Mouse (Mus musculus) cortical plate, adult 2 months (tissue): ENCODE data around the gene Ticrr.

Experiments
- CTCF ChIP-seq: fragments of 200-500 bp; IDR thresholded peaks from 2 replicates; pipeline ENCODE4 v1.5.1; 2011; ENCODE audit warnings: mild to moderate bottlenecking, control low read depth, low read length; ENCODE audit not compliant: insufficient read depth; ENCODE audit errors: extremely low read depth
- POLR2A ChIP-seq: fragments of 200-500 bp; IDR thresholded peaks from 2 replicates; pipeline ENCODE4 v1.6.1; 2011; ENCODE audit warnings: mild to moderate bottlenecking, low read length, control low read depth; ENCODE audit not compliant: insufficient read depth; ENCODE audit errors: extremely low read depth

GRCm38 (mm10) chr7:79696495-79696894 is 36.5 kb downstream of the Ticrr start:
- TF ChIP-seq CTCF, result no peak
- TF ChIP-seq POLR2A, result no peak
